In genomic region chr6:117516906-117517305, GRCm38 (mm10) we compare ENCODE assay signal across 25 mouse cellular contexts.
"Had no signal": no experiment of that assay in that cellular context is flagged by ENCODE, and none has a peak within 500 bp of the region (broad histone marks: within the 10 kb centered on the region; RNA-seq: fewer than 3 reads in every experiment).

No protein-coding gene starts in this region.

- ATAC-seq: hindbrain, postnatal 0 days; intestine, embryonic 16.5 days; liver, embryonic 12.5 days had no signal

- H3K4me3 ChIP-seq: heart, adult 2 months; heart, embryonic 12.5 days; hindbrain, embryonic 13.5 days; hindbrain, embryonic 15.5 days; kidney, embryonic 15.5 days; limb, embryonic 13.5 days; limb, embryonic 15.5 days; liver, embryonic 12.5 days had no signal

- H3K4me1 ChIP-seq: hindbrain, embryonic 13.5 days; hindbrain, embryonic 15.5 days; limb, embryonic 13.5 days; limb, embryonic 15.5 days; liver, embryonic 12.5 days had no signal

- H3K4me2 ChIP-seq: heart, embryonic 12.5 days; hindbrain, embryonic 13.5 days; hindbrain, embryonic 15.5 days; kidney, embryonic 15.5 days; limb, embryonic 13.5 days; limb, embryonic 15.5 days; liver, embryonic 12.5 days had no signal

- DNase-seq: gastrocnemius, postnatal 14 days; gastrocnemius, postnatal 36 days; heart, adult 11 months; heart, adult 2 months; heart, postnatal 14 days; heart, postnatal 36 days; kidney, adult 11 months; kidney, adult 2 months; kidney, adult 9 months; kidney, postnatal 14 days; kidney, postnatal 36 days; layer of hippocampus, adult 9-11 months; layer of hippocampus, postnatal 36 days; left cerebral cortex, postnatal 4 days had no signal

- H3K27ac ChIP-seq: heart, adult 2 months; hindbrain, embryonic 13.5 days; hindbrain, embryonic 15.5 days; hindbrain, postnatal 0 days; kidney, embryonic 15.5 days; kidney, postnatal 0 days; limb, embryonic 13.5 days; limb, embryonic 15.5 days; liver, embryonic 12.5 days; liver, embryonic 14.5 days had no signal

- H3K27me3 ChIP-seq: heart, embryonic 12.5 days; hindbrain, embryonic 13.5 days; hindbrain, embryonic 15.5 days; limb, embryonic 13.5 days; limb, embryonic 15.5 days; liver, embryonic 12.5 days had no signal

- H3K36me3 ChIP-seq: heart, embryonic 12.5 days; hindbrain, embryonic 13.5 days; hindbrain, embryonic 15.5 days; kidney, embryonic 15.5 days; limb, embryonic 13.5 days; limb, embryonic 15.5 days; liver, embryonic 12.5 days had no signal

- H3K9ac ChIP-seq: heart, embryonic 12.5 days; hindbrain, embryonic 13.5 days; hindbrain, embryonic 15.5 days; kidney, embryonic 15.5 days; limb, embryonic 13.5 days; limb, embryonic 15.5 days; liver, embryonic 12.5 days; liver, embryonic 14.5 days had no signal

- H3K9me3 ChIP-seq: heart, embryonic 12.5 days; hindbrain, embryonic 13.5 days; hindbrain, embryonic 15.5 days; kidney, embryonic 15.5 days; limb, embryonic 13.5 days; limb, embryonic 15.5 days; liver, embryonic 12.5 days had no signal
